Mouse (Mus musculus) ES-CJ7 (cell line): ENCODE measurements around the gene Irf2bpl.

Source experiments
- DNase-seq: peaks from one replicate; pipeline ENCODE4 v3.0.0; 2011; ENCODE audit warnings: low read depth, low spot score

Irf2bpl gene

DNA sequence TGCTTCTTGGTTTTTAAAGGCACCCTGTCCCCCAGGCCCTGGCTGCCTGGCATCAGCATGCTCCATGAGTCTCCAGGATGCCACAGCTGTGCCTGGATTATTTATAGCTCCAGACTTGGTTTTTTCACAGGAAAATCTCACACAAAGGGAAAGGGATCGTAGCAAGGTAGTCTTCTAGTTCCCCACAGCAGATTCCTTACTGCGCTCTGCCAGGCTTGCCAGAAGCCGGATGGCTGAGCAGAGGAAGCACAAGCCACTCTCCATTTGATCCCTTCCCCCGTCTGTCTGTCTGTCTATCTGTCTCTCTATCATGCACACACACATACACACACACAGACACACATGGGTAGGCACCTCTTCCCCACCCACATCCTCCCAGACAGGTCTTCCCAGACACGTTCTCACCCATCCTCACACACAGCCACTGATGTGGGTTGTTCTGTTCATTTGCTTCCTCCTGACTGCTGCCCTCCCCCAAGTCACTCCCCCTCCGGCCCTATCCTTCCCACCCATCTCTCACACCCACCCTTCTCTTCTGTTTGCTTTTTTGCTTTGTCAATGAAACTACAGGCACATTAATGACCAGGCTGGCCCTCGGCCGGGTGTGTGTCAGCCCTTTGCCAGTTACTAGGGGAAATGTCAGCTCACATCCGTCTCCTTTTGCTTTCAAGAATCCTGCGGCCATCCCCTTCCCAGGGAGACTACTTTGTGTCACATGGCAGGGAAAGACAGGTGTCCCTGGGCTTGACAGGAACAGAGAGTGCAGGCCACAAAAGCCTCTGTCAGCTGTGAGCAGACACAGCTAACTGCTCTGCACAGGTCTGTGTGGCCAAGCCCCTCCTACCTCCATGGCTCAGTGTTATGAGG, 24.4 kb downstream of the Irf2bpl start:
- no peak for DNase-seq

DNA sequence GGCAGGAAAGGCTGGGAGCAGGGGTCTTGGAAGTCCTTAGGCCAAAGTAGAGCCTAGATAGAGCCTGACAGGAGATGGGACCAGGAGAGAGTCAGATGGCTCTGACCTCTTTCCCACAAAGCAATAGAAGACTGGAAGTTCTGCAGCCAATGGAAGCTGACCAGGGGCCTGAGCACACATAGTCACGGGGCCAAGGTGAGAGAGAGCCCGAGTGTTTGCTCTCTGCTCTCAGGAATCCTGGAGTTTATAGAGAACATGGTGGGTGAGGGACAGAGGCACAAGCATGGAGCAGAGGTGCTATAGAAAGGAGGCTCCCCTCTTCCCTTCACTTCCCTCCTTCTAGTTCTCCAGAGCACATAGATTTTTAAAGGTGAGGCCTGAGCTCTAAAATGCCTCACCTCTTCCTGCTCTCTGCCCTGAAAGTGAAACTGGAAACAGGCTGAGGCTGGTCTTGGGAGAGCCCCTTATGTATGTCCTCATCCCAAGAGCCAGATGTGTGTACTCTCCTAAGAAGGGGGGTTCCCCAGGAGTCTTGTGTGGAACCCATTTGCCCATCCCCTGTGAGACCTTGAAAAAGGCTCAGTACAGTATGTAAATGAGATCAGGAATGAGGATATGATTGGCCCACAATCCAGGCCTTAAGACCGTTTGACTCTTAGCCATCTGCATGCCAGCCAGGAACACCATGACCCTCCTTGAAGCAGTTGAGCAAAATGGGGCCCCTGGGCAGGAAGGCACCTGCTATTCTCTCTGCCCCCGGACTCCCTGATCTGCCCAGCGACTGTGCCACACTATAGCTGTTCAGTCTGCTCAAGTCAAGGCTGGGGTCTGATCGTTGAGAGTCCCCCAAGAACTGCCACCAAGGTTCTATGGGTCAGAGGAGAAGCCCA, 25.4 kb downstream of the Irf2bpl start:
- no peak for DNase-seq

DNA sequence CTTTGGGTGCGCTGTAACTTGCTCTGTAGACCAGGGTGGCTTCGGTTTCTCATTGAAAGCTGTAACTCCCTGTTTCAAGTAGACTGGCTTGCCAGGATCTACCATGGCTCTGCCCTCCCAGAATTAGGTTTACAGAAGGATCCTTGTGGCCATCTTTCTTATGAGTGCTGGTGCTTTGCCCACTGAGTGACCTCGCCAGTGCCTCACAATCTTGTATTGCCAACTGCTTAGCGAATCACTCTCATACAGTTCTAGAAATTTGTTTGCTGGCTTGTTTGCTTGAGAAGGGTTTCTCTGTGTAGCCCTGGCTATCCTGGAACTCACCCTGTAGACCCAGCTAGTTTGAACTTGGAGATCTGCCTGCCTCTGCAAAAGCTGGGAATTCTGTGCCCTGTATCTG, 26.1 kb downstream of the Irf2bpl start:
- DNase-seq = no peak

DNA sequence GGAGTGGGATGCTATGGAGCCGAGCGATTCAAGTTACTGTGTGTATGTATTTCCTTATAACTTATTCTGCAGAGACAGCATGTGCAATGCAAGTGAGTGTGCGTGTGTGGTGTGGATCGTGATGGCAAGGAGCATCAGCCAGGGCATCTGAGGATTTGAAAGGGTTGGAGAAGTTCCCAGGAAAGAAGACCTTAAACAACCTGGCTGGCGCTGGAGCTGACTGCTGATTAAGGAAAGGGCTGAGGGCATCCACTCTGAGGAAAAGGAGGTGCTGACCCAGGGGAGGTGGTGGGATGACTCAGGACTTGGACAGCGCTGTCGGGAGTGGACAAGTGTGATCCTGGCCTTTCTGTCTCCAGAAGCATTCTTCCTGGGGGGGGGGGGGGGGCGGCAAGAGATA, 27.3 kb downstream of the Irf2bpl start:
- DNase-seq = no peak

DNA sequence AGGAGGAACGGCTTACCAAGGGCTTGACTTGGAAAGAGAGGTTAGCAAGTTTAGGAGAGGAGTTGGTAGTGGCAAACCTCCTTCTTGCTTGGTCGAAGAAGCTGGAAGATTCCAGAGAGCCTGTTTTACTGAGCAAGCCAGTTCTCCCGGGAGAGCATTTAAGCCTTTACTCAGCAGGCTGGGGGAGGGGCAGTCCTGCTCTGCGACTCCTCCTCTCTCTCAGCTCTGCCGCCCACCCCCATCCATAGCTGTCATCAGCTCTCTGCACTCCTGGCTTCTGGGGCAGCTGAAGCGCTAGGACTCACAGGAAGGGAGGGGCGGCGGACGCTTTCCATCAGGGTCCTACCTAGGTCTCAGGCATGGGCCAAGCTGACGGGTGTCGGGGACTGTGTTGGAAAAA, 28.9 kb downstream of the Irf2bpl start:
- peak; percentile 78 for DNase-seq

DNA sequence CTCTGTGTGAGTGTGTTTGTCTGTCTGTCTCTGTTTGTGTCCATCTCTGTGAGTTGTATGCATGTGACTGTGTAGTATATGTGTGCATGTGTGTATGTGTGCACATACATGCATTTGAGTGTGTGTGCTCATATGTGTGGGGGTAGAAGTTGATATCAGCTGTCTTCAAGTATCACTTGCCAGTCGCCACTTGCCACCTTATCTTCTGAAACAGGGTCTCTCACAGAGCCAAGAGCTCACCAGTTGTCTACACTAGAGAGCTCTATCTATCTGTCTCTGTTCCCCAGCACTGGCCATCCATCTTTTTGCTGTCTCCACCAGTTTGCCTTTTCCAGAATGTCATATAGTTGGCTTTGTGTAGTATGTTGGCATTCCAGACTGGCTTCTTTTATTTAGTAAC, 31.1 kb downstream of the Irf2bpl start:
- DNase-seq = no peak

DNA sequence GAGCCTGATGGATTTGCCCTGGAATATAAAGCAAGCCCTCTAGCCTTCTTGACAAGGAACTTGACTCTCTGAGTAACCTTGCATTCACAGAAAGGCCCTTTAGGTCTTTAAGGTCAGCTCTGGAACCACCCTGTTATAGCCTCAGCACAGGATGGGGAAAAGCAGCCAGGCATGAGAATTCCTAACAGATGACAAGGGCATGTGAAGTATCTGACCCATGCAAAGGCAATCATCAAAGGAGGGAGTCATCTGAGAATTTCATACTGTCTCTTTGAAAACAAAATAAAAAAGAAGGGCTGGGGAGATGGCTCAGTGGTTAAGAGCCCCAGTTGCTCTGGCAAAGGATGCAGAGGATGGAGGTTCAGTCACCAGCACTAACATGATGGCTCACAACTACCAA, 33.3 kb downstream of the Irf2bpl start:
- DNase-seq = no peak

DNA sequence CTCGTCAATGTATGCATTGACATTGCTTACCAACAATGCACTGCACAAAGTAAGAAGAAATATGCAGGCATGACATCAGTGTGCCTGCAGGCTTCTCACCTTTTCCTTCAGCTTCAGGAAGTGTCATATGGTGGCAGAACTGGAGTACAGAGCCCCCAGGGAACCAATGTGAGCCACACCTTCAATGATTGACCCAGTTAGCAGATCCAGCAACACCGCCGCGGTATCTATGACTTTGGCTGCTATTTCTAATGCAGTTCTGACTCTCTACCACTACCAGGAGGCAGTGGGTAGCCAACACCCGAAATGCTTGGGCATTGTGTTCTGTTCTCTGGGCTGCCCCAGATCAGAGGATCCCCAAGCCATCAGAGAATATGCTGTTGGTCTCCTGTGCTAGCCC, 33.9 kb downstream of the Irf2bpl start:
- DNase-seq = no peak

DNA sequence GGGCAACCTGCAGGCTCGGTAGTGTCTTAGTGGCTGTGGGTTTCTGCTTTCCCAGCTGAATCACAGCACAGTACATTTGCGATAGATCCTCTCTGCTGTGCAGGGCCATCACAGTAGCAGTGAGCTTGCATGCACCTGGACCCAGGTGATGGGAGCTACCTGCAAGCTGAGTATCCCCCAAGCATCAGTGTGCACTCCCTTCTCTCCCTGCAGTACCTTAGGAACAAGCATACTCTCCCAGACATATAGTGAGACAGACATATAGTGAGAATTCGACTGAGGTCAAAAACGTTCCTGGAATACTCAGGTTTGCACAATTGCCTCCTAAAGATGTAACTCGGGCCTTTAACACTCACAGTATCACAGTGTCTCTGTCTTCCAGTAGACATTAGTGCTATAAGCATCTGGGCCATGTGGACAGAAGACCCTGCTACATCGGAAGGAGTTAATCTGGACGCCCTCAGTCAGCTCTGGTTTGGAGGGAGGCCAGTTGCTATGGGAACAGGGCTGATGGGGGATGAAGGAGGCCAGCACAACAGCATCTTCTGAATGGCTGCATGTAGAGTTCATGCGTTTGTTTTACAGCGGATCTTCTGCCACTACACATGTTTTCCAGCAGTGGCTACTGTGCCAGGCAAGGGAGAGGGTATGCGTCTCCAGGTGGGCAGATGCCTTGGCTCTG, 34.5 kb downstream of the Irf2bpl start:
- no peak for DNase-seq

DNA sequence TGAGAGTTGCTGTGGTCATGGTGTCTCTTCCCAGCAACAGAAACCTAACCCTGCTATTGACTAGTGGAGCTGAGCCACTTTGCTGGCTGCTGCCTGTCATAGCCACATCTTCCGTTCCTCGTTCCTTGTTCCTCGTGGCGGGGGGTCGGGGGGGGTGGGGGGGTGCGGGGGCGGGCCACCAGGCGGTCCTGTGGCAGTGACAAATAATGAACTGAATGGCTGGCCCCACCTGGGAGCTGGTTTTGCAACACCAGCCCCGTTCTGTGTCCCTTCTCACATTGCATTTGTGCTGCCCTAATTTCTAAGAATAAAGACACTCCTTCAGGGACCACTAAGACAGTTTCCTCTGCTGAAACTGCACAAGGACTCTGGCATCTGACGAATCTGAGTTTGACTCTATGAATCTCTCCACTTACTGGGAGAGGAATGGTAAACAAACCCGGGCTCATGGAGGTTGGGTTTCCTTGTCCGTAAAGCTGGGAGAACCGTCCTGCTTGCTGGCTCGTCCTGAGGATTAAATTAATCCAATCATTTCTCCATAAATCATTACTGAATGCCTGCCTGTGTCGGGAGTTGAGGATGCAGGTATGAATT, 41.6 kb downstream of the Irf2bpl start:
- no peak for DNase-seq

DNA sequence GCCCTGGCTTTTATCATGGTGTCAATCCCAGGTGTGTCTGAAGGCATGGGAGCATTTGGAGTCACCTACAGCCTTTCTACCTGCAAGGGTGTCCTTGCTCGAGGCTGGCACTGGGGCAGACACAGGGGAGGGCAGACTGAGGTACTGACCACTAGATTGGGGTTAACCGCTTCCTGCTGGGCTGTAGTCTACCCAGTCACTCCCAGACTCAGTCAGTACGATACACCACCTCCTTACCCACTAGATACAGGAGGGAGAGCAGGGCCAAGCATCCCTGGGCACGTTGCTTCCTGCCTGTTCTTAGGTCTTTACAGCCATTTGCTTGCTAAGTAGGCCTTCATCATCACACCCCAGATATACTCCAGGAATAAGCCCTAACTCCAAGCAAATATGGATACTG, 44.1 kb downstream of the Irf2bpl start:
- DNase-seq = no peak

DNA sequence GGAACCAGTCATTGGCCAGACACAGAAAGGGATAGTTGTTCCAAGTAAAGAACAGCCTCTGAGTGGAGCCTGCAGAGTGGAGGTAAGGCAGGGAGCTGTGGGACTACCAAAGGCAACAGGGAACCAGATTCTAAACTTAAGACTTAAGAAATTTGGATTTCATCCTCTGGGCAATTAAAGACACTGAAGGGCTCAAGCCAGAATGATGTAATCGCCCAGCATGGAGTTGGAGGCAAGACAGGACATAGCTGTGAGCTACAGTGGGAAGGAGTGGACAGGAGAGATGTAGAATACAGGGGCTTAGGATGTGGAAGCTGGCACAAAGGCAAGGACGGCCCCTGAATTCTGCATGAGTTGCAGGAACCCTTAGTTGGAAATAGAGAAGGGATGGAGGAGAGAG, 46.4 kb downstream of the Irf2bpl start:
- no peak for DNase-seq

DNA sequence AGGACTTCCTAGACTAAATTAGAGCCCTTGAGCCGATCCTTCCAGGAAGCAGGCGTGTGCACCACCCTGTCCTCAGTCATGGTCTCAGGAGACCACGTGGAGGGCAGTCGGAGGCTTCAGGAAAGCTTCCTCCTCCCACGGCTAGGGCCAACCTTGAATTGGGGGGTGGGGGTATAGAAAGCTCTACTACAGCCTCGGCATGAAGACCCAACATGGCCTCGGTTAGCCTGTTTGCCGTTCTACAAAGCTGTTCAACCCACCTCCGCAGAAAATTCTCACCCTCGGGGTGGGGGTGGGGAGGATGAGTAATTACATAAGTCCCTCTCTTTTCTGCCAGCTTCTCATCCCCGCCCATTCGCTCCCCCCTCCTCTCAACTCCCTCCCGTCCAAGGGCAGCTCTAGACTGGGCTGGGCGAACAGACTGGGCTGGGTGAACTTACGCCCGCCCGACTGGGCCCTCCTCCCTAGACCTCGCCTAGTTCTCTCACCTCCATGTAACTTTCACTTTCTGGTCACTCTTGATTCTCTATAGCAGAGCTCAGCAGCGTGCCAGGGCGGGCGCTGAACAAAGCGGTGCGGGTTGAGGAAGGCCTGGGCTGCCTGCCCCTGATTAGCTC, 48.1 kb downstream of the Irf2bpl start:
- peak; percentile 98 for DNase-seq

DNA sequence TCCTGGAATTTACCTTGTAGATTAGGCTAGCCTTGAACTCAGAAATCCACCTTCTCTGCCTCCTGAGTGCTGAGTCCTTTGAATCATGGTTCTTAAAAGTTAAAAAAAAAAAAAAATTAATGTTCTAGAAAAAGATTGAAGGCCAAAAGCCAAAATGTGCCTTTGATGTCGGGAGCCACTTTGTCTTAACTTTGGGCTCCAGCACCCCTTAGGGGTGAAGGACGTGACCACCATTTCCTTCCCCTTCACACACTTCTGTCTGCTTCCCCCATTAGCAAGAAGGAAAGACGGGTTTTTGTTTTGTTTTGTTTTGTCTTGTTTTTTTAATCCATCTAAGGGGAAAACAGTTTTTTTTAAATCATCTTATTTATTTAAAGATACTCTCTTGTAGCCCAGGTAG, 48.7 kb downstream of the Irf2bpl start:
- DNase-seq = no peak

DNA sequence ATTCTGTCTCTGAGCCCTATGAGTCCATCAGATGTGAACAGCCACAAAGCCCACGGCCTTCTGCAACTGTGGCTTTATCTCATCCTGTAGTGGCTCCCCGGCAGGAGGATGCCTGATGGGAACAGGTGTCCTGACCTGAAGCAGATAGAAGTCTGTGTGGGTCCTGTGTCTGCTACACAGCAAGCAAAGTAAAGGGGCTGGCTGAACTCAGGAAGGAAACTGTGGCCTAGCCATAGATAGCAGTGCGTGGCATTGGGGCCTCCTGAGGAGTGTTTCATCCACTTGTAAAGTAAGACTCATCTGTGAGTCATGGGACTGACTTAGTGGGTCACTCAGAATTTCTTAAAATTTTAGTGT, 50.2 kb downstream of the Irf2bpl start:
- DNase-seq = no peak

DNA sequence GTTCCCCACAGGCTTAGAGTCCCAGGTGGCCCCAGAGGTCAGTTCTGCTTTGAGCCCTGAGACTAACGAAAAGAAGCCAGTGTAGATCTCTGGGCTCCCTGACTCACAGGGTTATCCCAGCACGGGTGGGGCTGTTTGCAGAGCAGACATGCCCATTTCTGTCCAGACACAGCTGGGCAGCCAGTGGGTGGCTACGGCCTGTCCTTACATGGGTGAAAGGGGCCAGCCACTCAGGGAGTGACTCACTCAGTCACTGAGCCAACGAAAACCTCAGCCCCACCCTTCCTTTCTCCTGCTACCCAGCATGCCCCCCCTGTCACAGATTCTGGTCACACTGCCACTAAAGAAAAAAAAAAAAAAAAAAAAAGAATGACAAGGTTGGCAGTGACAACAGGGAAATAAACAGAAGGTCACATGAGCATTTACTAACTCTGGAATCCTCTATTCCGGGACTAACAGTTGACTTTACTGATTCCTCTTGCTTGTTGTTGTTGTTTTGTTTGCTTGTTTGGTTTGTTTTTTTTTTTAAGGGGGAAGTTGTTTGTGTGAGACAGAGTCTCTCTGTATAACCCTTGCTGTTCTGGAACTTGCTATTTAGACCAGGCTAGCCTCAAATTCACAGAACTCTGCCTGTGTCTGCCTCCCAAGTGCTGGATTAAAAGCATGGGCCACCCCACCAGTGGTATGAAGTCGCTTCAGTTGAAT, 50.7 kb downstream of the Irf2bpl start:
- DNase-seq = no peak

DNA sequence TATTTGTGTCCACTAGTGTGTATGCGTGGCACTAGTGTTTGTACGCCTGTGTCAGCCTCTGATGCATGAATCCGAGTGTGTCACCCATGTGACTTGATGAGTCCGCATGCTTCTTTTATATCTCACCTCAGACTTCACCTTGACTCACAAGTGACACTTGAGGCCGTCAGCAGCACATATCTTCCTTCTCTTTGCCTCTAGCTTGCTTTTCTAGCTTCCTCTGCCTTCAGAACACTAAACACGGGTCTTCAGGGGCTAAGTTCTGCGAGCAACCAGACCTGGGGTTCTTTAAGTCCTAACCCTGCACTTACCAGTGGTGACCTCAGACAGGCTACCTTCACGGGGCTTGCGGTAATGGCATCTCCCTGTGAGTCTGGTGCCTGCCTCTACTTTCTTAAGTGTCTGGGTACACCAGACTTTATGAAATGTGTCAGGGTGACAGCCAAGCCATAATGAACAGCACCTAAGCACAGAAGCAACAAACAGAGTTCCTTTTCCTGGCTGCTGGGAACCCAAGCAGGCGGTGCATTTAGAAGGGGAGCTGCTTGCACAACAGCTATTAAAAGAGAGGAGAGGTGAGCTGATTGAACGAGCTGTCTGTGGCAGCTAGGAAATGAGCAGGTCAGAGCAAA, 51.9 kb downstream of the Irf2bpl start:
- no peak for DNase-seq

DNA sequence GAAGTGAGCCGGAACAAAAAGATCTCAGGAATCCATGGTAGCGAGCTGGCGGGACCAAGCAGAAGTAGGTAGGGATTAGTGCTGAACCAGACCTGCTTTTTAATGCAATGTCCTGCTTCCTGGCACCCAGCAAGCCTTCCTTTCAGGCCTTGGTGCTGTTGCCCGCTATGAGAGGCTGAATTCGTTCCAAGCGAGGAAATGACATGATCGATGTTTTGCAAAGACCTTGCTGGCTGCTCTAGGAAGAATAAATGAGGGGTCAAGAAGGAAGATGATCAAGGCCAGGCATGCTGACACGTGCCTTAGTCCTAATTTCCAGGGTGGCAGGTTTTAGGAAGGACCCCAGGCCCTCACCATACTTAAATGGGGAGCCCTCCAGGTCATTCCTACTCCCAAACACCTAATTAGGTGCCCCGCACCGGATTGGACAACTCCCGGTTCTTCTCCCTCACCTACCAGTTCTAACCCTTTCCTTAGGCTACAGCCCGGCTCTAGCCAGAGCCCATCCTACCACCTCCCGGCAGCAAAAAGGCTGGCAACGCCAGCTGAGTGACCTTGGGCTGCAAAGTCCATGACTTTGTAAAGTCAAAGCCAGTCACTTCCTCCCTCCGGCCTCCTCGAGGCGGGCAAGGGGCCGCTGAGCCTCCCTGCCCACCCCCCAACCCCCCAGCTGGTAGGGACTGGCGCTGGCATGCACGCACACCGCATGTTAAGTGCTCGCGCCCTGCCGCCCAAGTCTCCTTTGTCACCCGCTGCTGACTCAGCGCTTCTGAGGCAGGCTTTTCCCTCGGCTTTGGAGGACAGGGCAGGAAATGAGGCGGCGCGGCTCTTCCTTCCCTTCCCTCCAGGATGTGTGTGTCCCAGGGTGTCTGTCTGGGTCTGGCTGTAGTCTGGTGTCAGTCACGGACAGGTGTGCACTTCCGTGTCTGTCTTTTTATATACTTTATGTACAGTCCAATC, 52.7 kb downstream of the Irf2bpl start:
- DNase-seq = peak; percentile 77
